Mouse (Mus musculus): Measurements from ENCODE around the gene Vdac2. TPM values are rescaled to one million over a fixed set of nuclear protein-coding genes. Genes with fewer than 3 reads are reported as not detected.
A peak's percentile ranks its signal among the peaks of the same experiment; 100 is the strongest.

The Vdac2 gene
- total RNA-seq, 2 experiments from 2014 or later = 493 to 524 TPM

GRCm38 (mm10) chr14:21817453-21817852 is 7.6 kb upstream of the Vdac2 start:
- no peak for DNase-seq

DNA sequence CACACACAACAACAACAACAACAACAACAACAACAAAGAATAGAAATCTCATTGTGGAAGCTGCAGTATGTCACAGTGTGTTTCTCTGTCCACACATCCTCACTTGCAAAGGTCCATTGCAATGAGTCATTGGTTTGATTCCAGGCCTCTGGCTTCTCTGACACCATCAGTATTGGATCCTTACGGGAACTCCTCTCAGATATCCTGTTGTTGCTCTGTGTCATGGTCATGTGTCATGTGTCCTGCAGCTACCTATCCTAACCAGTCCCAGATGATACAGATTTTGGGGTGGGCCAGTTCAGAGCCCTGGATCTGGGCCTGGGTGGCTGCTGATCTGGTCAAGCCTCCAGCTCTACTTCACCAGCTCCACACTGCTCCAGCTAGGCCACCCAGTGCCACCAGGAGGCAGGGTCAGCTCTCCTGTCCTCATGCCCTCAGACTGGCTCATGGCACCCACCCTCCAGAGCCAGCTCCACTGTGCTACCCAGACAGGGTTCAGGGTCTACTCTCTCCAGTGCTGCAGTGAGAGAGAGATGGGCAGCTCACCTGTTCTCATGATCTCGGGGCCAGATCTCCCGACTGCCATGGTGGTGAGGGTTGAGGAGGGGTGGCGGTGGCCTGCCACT is 4.0 kb upstream of the Vdac2 start:
- no peak for DNase-seq

- DNase-seq = no peak
Measured at GRCm38 (mm10) chr14:21822307-21822706, 2.7 kb upstream of the Vdac2 start.

DNA sequence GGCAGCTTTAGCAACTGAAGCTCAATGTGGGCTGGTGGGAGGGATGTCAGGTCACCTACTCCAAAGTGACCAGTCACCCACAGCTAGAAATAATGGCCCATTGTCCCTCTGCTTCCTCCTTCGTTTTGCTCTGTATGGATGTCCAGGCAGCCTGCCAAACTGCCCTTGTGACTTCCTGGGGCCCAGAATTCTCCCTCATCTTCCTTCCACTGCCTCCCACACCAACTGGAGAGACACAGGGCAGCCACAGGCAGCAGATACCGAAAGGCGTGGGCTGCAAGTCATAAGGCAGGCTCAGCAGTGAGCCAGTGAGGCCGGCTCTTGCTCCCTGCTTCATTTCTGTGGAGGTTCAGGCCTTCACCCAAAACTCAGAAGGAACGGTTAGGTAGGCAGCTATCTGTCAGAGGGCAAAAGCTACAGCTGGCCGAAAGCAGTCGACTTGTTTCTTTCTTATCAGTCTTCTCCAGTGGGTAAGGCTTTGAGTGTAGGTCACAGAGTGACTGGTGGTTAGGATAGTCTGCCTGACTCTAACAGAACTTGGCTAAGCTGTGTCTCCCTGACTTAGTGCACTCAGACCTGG is 2.2 kb upstream of the Vdac2 start:
- peak; percentile 90 to 94 for DNase-seq

DNA sequence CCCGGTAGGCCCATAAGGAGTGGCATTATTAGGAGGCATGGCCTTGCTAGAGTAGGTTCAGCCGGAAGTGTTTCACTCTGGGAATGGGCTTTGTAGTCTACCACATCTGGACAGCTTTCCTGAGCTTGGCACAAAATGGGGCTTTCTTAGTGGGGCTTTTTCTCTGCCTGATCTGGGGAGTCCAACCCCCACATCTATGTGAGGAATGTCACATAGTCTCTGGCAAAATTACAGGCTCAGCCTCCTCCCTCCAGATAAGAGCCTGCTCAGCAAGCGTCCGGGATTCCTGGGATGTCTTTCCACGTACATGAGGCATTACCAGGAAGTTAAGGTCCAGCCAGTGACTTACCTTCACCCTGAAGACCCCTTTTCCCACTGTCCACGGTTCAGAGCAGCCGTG is 1.1 kb upstream of the Vdac2 start:
- DNase-seq = peak; percentile 39 to 40

- no peak for DNase-seq
Measured at GRCm38 (mm10) chr14:21825786-21826491, 901 bp downstream of the Vdac2 start.

- DNase-seq = peak; percentile 98
Measured at GRCm38 (mm10) chr14:21830876-21831767, 6.1 kb downstream of the Vdac2 start.

- no peak for DNase-seq
Measured at GRCm38 (mm10) chr14:21831830-21832403, 6.9 kb downstream of the Vdac2 start.

- no peak for DNase-seq
Measured at GRCm38 (mm10) chr14:21838336-21839017, 13.4 kb downstream of the Vdac2 start.

DNA sequence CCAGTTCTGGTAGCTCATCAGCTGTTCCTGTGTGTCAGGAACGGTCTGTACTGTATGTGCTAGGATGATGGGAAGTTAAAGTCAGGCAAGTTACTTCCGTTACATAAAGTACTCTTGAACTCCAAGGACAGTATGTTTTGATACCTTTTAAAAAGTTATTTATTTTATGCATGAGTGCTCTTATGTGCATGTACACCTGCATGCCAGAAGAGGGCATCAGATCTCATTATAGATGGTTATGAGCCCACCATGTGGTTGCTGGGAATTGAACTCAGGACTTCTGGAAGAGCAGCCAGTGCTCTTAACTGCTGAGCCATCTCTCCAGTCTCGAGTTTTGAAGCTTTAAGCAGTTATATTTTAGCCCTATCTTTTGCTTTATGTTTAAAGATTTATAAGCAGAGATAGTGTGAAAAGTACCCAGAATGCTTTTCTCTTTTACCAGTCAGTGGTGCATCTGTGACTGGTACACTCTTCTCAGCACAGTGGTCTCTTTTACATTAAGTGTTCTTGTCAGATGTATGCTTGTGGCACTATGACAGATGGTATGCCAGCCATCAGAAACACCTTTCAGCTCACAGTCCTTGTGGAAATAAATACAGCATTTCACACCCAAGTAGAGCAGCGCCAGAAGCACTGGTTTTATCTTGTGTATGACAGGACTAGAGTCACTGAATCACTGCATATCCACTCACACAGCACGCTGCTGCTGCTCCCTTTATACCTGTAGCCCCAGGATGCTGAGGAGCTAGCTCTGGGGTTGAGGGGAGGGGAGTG is 17.0 kb downstream of the Vdac2 start:
- DNase-seq = no peak

DNA sequence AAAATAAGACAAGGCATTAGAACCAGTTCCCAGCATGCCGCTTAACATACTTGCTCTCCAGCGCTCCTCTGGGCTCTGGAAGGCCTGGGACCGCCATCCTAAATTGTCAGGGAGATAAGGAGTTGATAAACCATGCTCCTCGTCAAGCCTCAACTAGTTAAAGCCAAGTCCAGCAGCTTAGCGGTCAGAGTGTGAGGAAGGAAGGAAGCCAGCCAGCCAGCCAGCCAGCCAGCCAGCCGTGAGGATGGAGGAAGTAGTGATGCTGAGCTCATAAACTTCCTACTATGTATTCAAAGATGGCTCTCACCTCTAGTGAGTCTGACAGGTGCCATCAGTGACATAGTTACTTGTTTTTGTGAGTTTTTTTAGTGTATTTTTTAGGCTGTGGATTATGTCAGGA is 18.2 kb downstream of the Vdac2 start:
- peak in 1 of 2 experiments; percentile 36 for DNase-seq

GRCm38 (mm10) chr14:21846827-21847380 is 21.9 kb downstream of the Vdac2 start:
- no peak for DNase-seq

- no peak for DNase-seq
Measured at GRCm38 (mm10) chr14:21847381-21848165, 22.5 kb downstream of the Vdac2 start.

- DNase-seq = peak; percentile 94 to 98
Measured at GRCm38 (mm10) chr14:21848166-21849154, 23.4 kb downstream of the Vdac2 start, which contains the start of gene Comtd1. Gene Comtd1, minus strand, starts transcription at chr14:21848977.

- no peak for DNase-seq
Measured at GRCm38 (mm10) chr14:21849524-21850418, 24.7 kb downstream of the Vdac2 start.

GRCm38 (mm10) chr14:21850419-21851127 is 25.5 kb downstream of the Vdac2 start:
- DNase-seq = no peak
